Mouse (Mus musculus): ENCODE measurements around the gene Cpne6.

The Cpne6 gene

GRCm38 (mm10) chr14:55505612-55506011, 4.6 kb upstream of the Cpne6 start:
- no peak for DNase-seq

GRCm38 (mm10) chr14:55507801-55508200, 2.4 kb upstream of the Cpne6 start:
- no peak for DNase-seq

- DNase-seq = no peak
Measured at GRCm38 (mm10) chr14:55509540-55509939, 705 bp upstream of the Cpne6 start.

GRCm38 (mm10) chr14:55511037-55511436, 792 bp downstream of the Cpne6 start:
- DNase-seq = no peak

GRCm38 (mm10) chr14:55513927-55514326, 3.7 kb downstream of the Cpne6 start:
- no peak for DNase-seq

- no peak for DNase-seq
Measured at GRCm38 (mm10) chr14:55515846-55516245, 5.6 kb downstream of the Cpne6 start.

GRCm38 (mm10) chr14:55518897-55519296, 8.7 kb downstream of the Cpne6 start:
- DNase-seq = no peak

- no peak for DNase-seq
Measured at GRCm38 (mm10) chr14:55519604-55520003, 9.4 kb downstream of the Cpne6 start.

GRCm38 (mm10) chr14:55520451-55521361, 10.5 kb downstream of the Cpne6 start:
- DNase-seq = no peak

- no peak for DNase-seq
Measured at GRCm38 (mm10) chr14:55524062-55524461, 13.8 kb downstream of the Cpne6 start.

- no peak for DNase-seq
Measured at GRCm38 (mm10) chr14:55524785-55525184, 14.5 kb downstream of the Cpne6 start, which contains the start of gene Nrl. Nrl (minus strand) TSS chr14:55524981.

GRCm38 (mm10) chr14:55526674-55527073, 16.4 kb downstream of the Cpne6 start:
- no peak for DNase-seq

- DNase-seq = peak in 1 of 2 experiments; percentile 21
Measured at GRCm38 (mm10) chr14:55527940-55528339, 17.7 kb downstream of the Cpne6 start.

- peak; percentile 34 to 46 for DNase-seq
Measured at GRCm38 (mm10) chr14:55536116-55536745, 26.0 kb downstream of the Cpne6 start.

GRCm38 (mm10) chr14:55540067-55540786, 30.0 kb downstream of the Cpne6 start, which contains the start of gene Pck2:
Pck2 (plus strand) TSS chr14:55540266.
- peak; percentile 31 to 48 for DNase-seq

GRCm38 (mm10) chr14:55540787-55541321, 30.6 kb downstream of the Cpne6 start:
- DNase-seq = peak; percentile 42 to 50

GRCm38 (mm10) chr14:55542268-55542667, 32.0 kb downstream of the Cpne6 start:
- DNase-seq = no peak

GRCm38 (mm10) chr14:55544334-55544733, 34.1 kb downstream of the Cpne6 start:
- no peak for DNase-seq

GRCm38 (mm10) chr14:55550191-55550590, 39.9 kb downstream of the Cpne6 start:
- DNase-seq = no peak

GRCm38 (mm10) chr14:55551347-55551746, 41.1 kb downstream of the Cpne6 start:
- no peak for DNase-seq

GRCm38 (mm10) chr14:55551794-55552193, 41.5 kb downstream of the Cpne6 start:
- DNase-seq = no peak

- DNase-seq = no peak
Measured at GRCm38 (mm10) chr14:55554635-55555034, 44.4 kb downstream of the Cpne6 start.

GRCm38 (mm10) chr14:55555788-55556187, 45.5 kb downstream of the Cpne6 start:
- DNase-seq = no peak

Data from thymus, postnatal 36 days (tissue).